In the genomic region with DNA sequence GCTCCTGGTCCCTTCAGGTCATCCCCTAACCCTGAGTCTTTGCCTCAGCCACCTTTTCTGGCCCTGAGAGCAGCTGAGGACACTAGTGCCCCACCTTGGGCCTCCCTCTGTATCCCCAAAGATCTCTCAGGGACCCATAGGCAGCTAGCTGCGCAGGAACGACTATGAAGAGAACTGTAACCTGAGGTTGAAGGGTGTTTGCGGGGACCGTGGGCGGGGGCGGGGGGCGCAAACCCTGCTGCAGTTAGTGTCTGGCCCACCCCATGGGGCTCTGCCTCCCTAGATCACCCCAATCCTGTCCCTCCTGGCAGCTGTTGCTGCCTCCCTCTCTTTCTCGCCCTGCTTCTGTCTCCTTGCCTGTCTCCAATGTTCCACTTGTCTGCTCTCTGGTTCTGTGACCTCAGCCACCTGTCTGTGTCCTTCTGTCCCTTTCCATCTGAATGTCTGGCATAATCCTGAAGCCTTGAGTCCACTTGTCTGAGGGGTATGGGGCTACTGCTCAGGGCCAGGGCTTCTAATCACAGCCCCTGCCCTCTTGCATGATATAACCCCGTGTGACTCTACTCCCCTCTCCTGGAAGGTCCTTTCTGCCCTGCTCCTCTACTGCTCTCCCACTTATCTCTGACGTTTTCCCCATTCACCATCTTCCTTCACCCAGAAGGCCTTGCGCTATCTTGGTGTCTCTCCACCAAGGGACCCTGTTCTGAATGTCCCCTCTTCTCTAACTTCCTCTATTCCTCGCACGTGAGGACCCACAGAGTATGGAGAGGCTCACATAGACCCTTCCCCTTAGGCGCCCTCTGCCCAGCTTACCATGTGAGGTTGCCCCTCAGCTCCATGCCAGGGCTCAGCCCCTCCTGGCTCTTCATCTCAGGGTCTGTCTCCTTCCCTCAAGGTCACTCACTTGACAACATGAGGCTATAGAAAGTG, we compare ENCODE assay signal across 9 mouse cellular contexts. TPM values are rescaled to one million over a fixed set of nuclear protein-coding genes. Genes with fewer than 3 reads are reported as not detected.
DNase-seq lines count a peak whose midpoint lies in the region; ATAC-seq and TF ChIP-seq lines count a peak whose summit lies in the region.
"Had no signal": no experiment of that assay in that cellular context is flagged by ENCODE, and none has a peak within 500 bp of the region (broad histone marks: within the 10 kb centered on the region; RNA-seq: fewer than 3 reads in every experiment).

No protein-coding gene starts in this region.

- H3K9ac ChIP-seq in embryonic facial prominence, embryonic 14.5 days (ENCODE audit: low read depth, low read length), result peak overlapping the region; percentile 76
- peak overlapping the region; percentile 62; the same call in 1 of the 2 replicates for H3K9ac ChIP-seq in intestine, embryonic 15.5 days
- H3K9ac ChIP-seq in neural tube, embryonic 12.5 days, result peak overlapping the region; percentile 77

- 46% methylated on average over 14 of the region's 14 CpGs for WGBS in embryonic facial prominence, embryonic 14.5 days
- 54% methylated on average over 14 of the region's 14 CpGs for WGBS in intestine, embryonic 15.5 days
- 41% methylated on average over 14 of the region's 14 CpGs for WGBS in neural tube, embryonic 12.5 days

- H3K9me3 ChIP-seq in embryonic facial prominence, embryonic 14.5 days (ENCODE audit: control insufficient read depth, low read length), result no peaks in the 10 kb centered on the region
- no peaks in the 10 kb centered on the region for H3K9me3 ChIP-seq in intestine, embryonic 15.5 days
- H3K9me3 ChIP-seq in neural tube, embryonic 12.5 days, result no peaks in the 10 kb centered on the region

- peak overlapping the region; percentile 70 for H3K4me3 ChIP-seq in layer of hippocampus, adult 2 months
- peak overlapping the region; percentile 57 for H3K4me3 ChIP-seq in embryonic facial prominence, embryonic 14.5 days (ENCODE audit: low read depth, low read length)
- peak overlapping the region; percentile 55 for H3K4me3 ChIP-seq in intestine, embryonic 15.5 days (replicated peaks)
- peak overlapping the region; percentile 74 for H3K4me3 ChIP-seq in neural tube, embryonic 12.5 days

- no peak for ATAC-seq in embryonic facial prominence, embryonic 14.5 days (ENCODE audit: low read depth)
- 0 out of 2 replicates have a peak, but pooled peaks have one; percentile 11 for ATAC-seq in intestine, embryonic 15.5 days
- no peak for ATAC-seq in neural tube, embryonic 12.5 days (ENCODE audit: low FRiP score, low read depth)
- ATAC-seq in frontal cortex, adult (ENCODE audit: low TSS enrichment), result no peak

- TF ChIP-seq CTCF in layer of hippocampus, adult 2 months (conservative IDR thresholded peaks at IDR 0.05), result no peak

- H3K27ac ChIP-seq in layer of hippocampus, adult 2 months, result peak overlapping the region; percentile 96
- no peak overlapping the region for H3K27ac ChIP-seq in embryonic facial prominence, embryonic 14.5 days (replicated peaks; ENCODE audit: low read depth, low read length)
- no peak overlapping the region for H3K27ac ChIP-seq in intestine, embryonic 15.5 days
- H3K27ac ChIP-seq in neural tube, embryonic 12.5 days, result no peak overlapping the region

- peaks cover 10% of the 10 kb centered on the region for H3K4me1 ChIP-seq in embryonic facial prominence, embryonic 14.5 days (ENCODE audit: control insufficient read depth, insufficient read depth, low read length)
- H3K4me1 ChIP-seq in intestine, embryonic 15.5 days (replicated peaks), result peaks cover 21% of the 10 kb centered on the region
- peaks cover 24% of the 10 kb centered on the region for H3K4me1 ChIP-seq in neural tube, embryonic 12.5 days

- no peak for DNase-seq in layer of hippocampus, adult 2 months (ENCODE audit: low spot score in 2 of 2)
- DNase-seq in layer of hippocampus, postnatal 36 days, result no peak
- DNase-seq in embryonic facial prominence, embryonic 14.5 days (ENCODE audit: low spot score), result no peak
- no peak for DNase-seq in Muller cell, postnatal 12 days (ENCODE audit: inconsistent ontology term)
- DNase-seq in kidney, postnatal 4 days, result no peak

- H3K27me3 ChIP-seq in embryonic facial prominence, embryonic 14.5 days (replicated peaks; ENCODE audit: control insufficient read depth, insufficient read depth, low read length), result peaks cover 19% of the 10 kb centered on the region
- H3K27me3 ChIP-seq in intestine, embryonic 15.5 days (replicated peaks), result peaks cover 20% of the 10 kb centered on the region
- peaks cover 10% of the 10 kb centered on the region; the same call in 1 of the 2 replicates for H3K27me3 ChIP-seq in neural tube, embryonic 12.5 days (replicated peaks)

- peak overlapping the region; percentile 94 for H3K4me2 ChIP-seq in embryonic facial prominence, embryonic 14.5 days (ENCODE audit: low read depth, low read length)
- H3K4me2 ChIP-seq in intestine, embryonic 15.5 days (replicated peaks), result peak overlapping the region; percentile 98
- H3K4me2 ChIP-seq in neural tube, embryonic 12.5 days (replicated peaks), result peak overlapping the region; percentile 88

- 0 out of 2 replicates have a peak, but pooled peaks cover 1% of the 10 kb centered on the region for H3K36me3 ChIP-seq in embryonic facial prominence, embryonic 14.5 days (ENCODE audit: control insufficient read depth, insufficient read depth, low read length)
- H3K36me3 ChIP-seq in intestine, embryonic 15.5 days, result no peaks in the 10 kb centered on the region
- H3K36me3 ChIP-seq in neural tube, embryonic 12.5 days, result peaks cover 12% of the 10 kb centered on the region; the same call in 1 of the 2 replicates

RNA-seq across cellular contexts. Expression of a gene that starts 0.9 kb away (rescaled TPM):
- total RNA-seq in layer of hippocampus, adult 2 months (2021), result 10 to 100 TPM; 77.5 to 78.6 TPM
- 10 to 100 TPM; 76.2 to 78.0 TPM for total RNA-seq in layer of hippocampus, postnatal 36 days (2021)
- 28.4 and 29.1 TPM in 2 replicates for polyA plus RNA-seq in embryonic facial prominence, embryonic 14.5 days (2014; fragmentation: Nextera tagmentation; extraction: Ambion mirVana)
- polyA plus RNA-seq in intestine, embryonic 15.5 days (2015; fragmentation: Nextera tagmentation; extraction: Ambion mirVana), result 2.7 and 2.9 TPM in 2 replicates
- 21.7 and 21.8 TPM in 2 replicates for polyA plus RNA-seq in neural tube, embryonic 12.5 days (2016; fragmentation: Nextera tagmentation; extraction: Ambion mirVana)

RNA-seq across cellular contexts. Expression of a gene that starts 15.8 kb away (rescaled TPM):
- total RNA-seq in layer of hippocampus, adult 2 months (2021), result 1,000 to 10,000 TPM; 2,418 to 2,601 TPM
- 1,000 to 10,000 TPM; 2,384 to 2,720 TPM for total RNA-seq in layer of hippocampus, postnatal 36 days (2021)
- 3.6 and 4.9 TPM in 2 replicates for polyA plus RNA-seq in embryonic facial prominence, embryonic 14.5 days (2014; fragmentation: Nextera tagmentation; extraction: Ambion mirVana)
- 4.1 and 5.2 TPM in 2 replicates for polyA plus RNA-seq in intestine, embryonic 15.5 days (2015; fragmentation: Nextera tagmentation; extraction: Ambion mirVana)
- 19.8 and 21.3 TPM in 2 replicates for polyA plus RNA-seq in neural tube, embryonic 12.5 days (2016; fragmentation: Nextera tagmentation; extraction: Ambion mirVana)

RNA-seq across cellular contexts. Expression of a gene that starts 32.3 kb away (rescaled TPM):
- total RNA-seq in layer of hippocampus, adult 2 months (2021), result not detected
- not detected for total RNA-seq in layer of hippocampus, postnatal 36 days (2021)
- polyA plus RNA-seq in embryonic facial prominence, embryonic 14.5 days (2014; fragmentation: Nextera tagmentation; extraction: Ambion mirVana), result 6.9 and 8.4 TPM in 2 replicates
- 90.0 and 106 TPM in 2 replicates for polyA plus RNA-seq in intestine, embryonic 15.5 days (2015; fragmentation: Nextera tagmentation; extraction: Ambion mirVana)
- 0.68 and 0.79 TPM in 2 replicates for polyA plus RNA-seq in neural tube, embryonic 12.5 days (2016; fragmentation: Nextera tagmentation; extraction: Ambion mirVana)
- total RNA-seq: liver, adult 2 months had no signal

RNA-seq across cellular contexts. Expression of a gene that starts 51.9 kb away (rescaled TPM):
- 10 to 100 TPM; 33.6 to 36.0 TPM for total RNA-seq in layer of hippocampus, adult 2 months (2021)
- total RNA-seq in layer of hippocampus, postnatal 36 days (2021), result 10 to 100 TPM; 31.8 to 34.8 TPM
- 12.6 and 15.5 TPM in 2 replicates for polyA plus RNA-seq in embryonic facial prominence, embryonic 14.5 days (2014; fragmentation: Nextera tagmentation; extraction: Ambion mirVana)
- polyA plus RNA-seq in intestine, embryonic 15.5 days (2015; fragmentation: Nextera tagmentation; extraction: Ambion mirVana), result 12.5 and 14.5 TPM in 2 replicates
- polyA plus RNA-seq in neural tube, embryonic 12.5 days (2016; fragmentation: Nextera tagmentation; extraction: Ambion mirVana), result 20.5 and 21.6 TPM in 2 replicates

RNA-seq across cellular contexts. Expression of a gene that starts 51.9 kb away (rescaled TPM):
- 10 to 100 TPM; 93.4 to 95.1 TPM for total RNA-seq in layer of hippocampus, adult 2 months (2021)
- total RNA-seq in layer of hippocampus, postnatal 36 days (2021), result 10 to 100 TPM; 84.4 to 95.9 TPM
- 74.9 and 78.3 TPM in 2 replicates for polyA plus RNA-seq in embryonic facial prominence, embryonic 14.5 days (2014; fragmentation: Nextera tagmentation; extraction: Ambion mirVana)
- polyA plus RNA-seq in intestine, embryonic 15.5 days (2015; fragmentation: Nextera tagmentation; extraction: Ambion mirVana), result 94.2 and 97.2 TPM in 2 replicates
- 103 and 111 TPM in 2 replicates for polyA plus RNA-seq in neural tube, embryonic 12.5 days (2016; fragmentation: Nextera tagmentation; extraction: Ambion mirVana)
